18 mouse cellular contexts compared by ENCODE assay signal in the genomic region with DNA sequence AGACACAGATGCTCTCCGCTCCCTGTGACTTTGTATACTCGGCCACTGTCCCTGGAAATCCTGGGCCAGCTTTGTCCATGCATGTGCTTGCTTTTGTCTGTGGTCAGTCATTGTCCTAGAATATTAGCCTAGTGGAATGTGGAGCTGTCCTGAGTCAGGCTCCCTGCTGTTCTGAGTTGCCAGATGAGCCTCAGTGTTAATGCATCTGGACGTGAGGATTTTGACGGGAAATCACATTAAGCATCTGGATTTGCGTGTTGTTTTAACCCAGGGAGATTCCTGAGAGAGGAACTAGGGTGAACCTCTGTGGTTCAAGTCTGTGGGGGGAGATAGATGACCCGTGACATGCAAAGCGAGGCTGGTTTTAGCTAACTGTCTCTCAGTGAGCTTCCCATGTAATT. TPM values are rescaled to one million over a fixed set of nuclear protein-coding genes. Genes with fewer than 3 reads are reported as not detected.
DNase-seq lines count a peak whose midpoint lies in the region; ATAC-seq and TF ChIP-seq lines count a peak whose summit lies in the region.
"Had no signal": no experiment of that assay in that cellular context is flagged by ENCODE, and none has a peak within 500 bp of the region (broad histone marks: within the 10 kb centered on the region; RNA-seq: fewer than 3 reads in every experiment).

No protein-coding gene starts in this region.

- no peaks in the 10 kb centered on the region for H3K36me3 ChIP-seq in hindbrain, embryonic 10.5 days
- H3K36me3 ChIP-seq in hindbrain, postnatal 0 days (ENCODE audit: insufficient read depth, low read length) = no peaks in the 10 kb centered on the region
- no peaks in the 10 kb centered on the region for H3K36me3 ChIP-seq in neural tube, embryonic 11.5 days (ENCODE audit: control insufficient read depth, insufficient read depth, low read length)
- H3K36me3 ChIP-seq: hindbrain, embryonic 12.5 days; neural tube, embryonic 13.5 days had no signal

- no peak overlapping the region for H3K4me3 ChIP-seq in hindbrain, embryonic 10.5 days
- no peak overlapping the region for H3K4me3 ChIP-seq in hindbrain, postnatal 0 days (ENCODE audit: low read length)
- H3K4me3 ChIP-seq in neural tube, embryonic 11.5 days (ENCODE audit: low read depth, low read length) = no peak overlapping the region
- H3K4me3 ChIP-seq: hindbrain, embryonic 12.5 days; kidney, embryonic 15.5 days; limb, embryonic 10.5 days; neural tube, embryonic 13.5 days had no signal

- no peak overlapping the region for H3K9ac ChIP-seq in hindbrain, postnatal 0 days (replicated peaks; ENCODE audit: low read length)
- no peak overlapping the region for H3K9ac ChIP-seq in neural tube, embryonic 11.5 days (ENCODE audit: low read length)
- H3K9ac ChIP-seq: forebrain, postnatal 0 days; hindbrain, embryonic 12.5 days; kidney, embryonic 15.5 days; lung, embryonic 14.5 days; neural tube, embryonic 13.5 days had no signal

- H3K4me2 ChIP-seq in hindbrain, postnatal 0 days (ENCODE audit: low read depth, low read length) = no peak overlapping the region
- H3K4me2 ChIP-seq in neural tube, embryonic 11.5 days (ENCODE audit: low read depth) = no peak overlapping the region
- H3K4me2 ChIP-seq: hindbrain, embryonic 12.5 days; kidney, embryonic 15.5 days; liver, embryonic 11.5 days; lung, embryonic 14.5 days; neural tube, embryonic 13.5 days had no signal

- ATAC-seq in hindbrain, postnatal 0 days = no peak
- peak; percentile 63 for ATAC-seq in Patski
- ATAC-seq in neural tube, embryonic 11.5 days (ENCODE audit: insufficient read depth, low FRiP score, low TSS enrichment) = no peak
- ATAC-seq in monocyte, adult 5-6 weeks (replicated peaks; ENCODE audit: insufficient number of reproducible peaks, low FRiP score, low TSS enrichment, poor library complexity, severe bottlenecking) = no peak
- ATAC-seq: forebrain, postnatal 0 days had no signal

- WGBS in hindbrain, embryonic 10.5 days = 26% methylated on average over 7 of the region's 7 CpGs
- 32% methylated on average over 7 of the region's 7 CpGs for WGBS in hindbrain, postnatal 0 days
- WGBS in neural tube, embryonic 11.5 days = 27% methylated on average over 7 of the region's 7 CpGs

- POLR2A ChIA-PET in Patski (lab: Charles Lee) = no interaction called here

- TF ChIP-seq CTCF in hindbrain, postnatal 0 days (IDR thresholded peaks at IDR 0.05; ENCODE audit: low read depth) = no peak
- TF ChIP-seq CTCF in Patski (IDR thresholded peaks at IDR 0.05) = no peak

- H3K9me3 ChIP-seq in hindbrain, embryonic 10.5 days = no peaks in the 10 kb centered on the region
- H3K9me3 ChIP-seq in hindbrain, postnatal 0 days (ENCODE audit: low read length) = no peaks in the 10 kb centered on the region
- H3K9me3 ChIP-seq in neural tube, embryonic 11.5 days (ENCODE audit: control insufficient read depth, low read length) = no peaks in the 10 kb centered on the region
- H3K9me3 ChIP-seq: hindbrain, embryonic 12.5 days; kidney, embryonic 15.5 days; limb, embryonic 10.5 days; neural tube, embryonic 13.5 days had no signal

- peak; percentile 37 for DNase-seq in hindbrain, embryonic 10.5 days (ENCODE audit: low spot score)
- DNase-seq in hindbrain, postnatal 0 days (ENCODE audit: low spot score) = no peak
- DNase-seq in A20 (ENCODE audit: low read depth, low spot score) = peak; percentile 60
- no peak for DNase-seq in Patski (ENCODE audit: low read depth, low spot score)
- DNase-seq in neural tube, embryonic 11.5 days (ENCODE audit: low spot score) = peak; percentile 38
- no peak for DNase-seq in urinary bladder, adult 2 months (ENCODE audit: low spot score)
- DNase-seq: cerebellum, adult 9-10 months; forebrain, postnatal 0 days; lung, embryonic 14.5 days; lung, postnatal 4 days; midbrain, embryonic 14.5 days; thymus, postnatal 25 days had no signal

- peaks cover 57% of the 10 kb centered on the region for H3K4me1 ChIP-seq in hindbrain, embryonic 10.5 days (replicated peaks)
- no peaks in the 10 kb centered on the region for H3K4me1 ChIP-seq in hindbrain, postnatal 0 days (ENCODE audit: insufficient read depth, low read length)
- peaks cover 8% of the 10 kb centered on the region for H3K4me1 ChIP-seq in neural tube, embryonic 11.5 days (ENCODE audit: control insufficient read depth, insufficient read depth, low read length)

- in situ Hi-C loops in Patski (cut with MboI; ENCODE audit: low pct_unique_long_range_greater_than_20kb) = no loop called here

- H3K27me3 ChIP-seq in hindbrain, embryonic 10.5 days (ENCODE audit: insufficient read depth, poor library complexity, severe bottlenecking) = no peaks in the 10 kb centered on the region
- no peaks in the 10 kb centered on the region for H3K27me3 ChIP-seq in hindbrain, postnatal 0 days (ENCODE audit: insufficient read depth, low read length)
- H3K27me3 ChIP-seq in Patski = no peaks in the 10 kb centered on the region
- H3K27me3 ChIP-seq in neural tube, embryonic 11.5 days (ENCODE audit: control insufficient read depth, insufficient read depth, low read length) = no peaks in the 10 kb centered on the region
- H3K27me3 ChIP-seq: hindbrain, embryonic 12.5 days; kidney, embryonic 15.5 days; neural tube, embryonic 13.5 days had no signal

- CTCF ChIA-PET in Patski (lab: Charles Lee) = interaction anchor here (0.9 to 1.7 kb wide), 5 partner anchors 9 to 32 kb away, joined by 3 to 4 read pairs (median 3); no protein-coding TSS in a partner anchor

- H3K27ac ChIP-seq in hindbrain, embryonic 10.5 days = peak overlapping the region; percentile 76
- H3K27ac ChIP-seq in hindbrain, postnatal 0 days = no peak overlapping the region
- no peak overlapping the region for H3K27ac ChIP-seq in neural tube, embryonic 11.5 days (ENCODE audit: low read depth, low read length)
- H3K27ac ChIP-seq: hindbrain, embryonic 12.5 days; kidney, embryonic 15.5 days; limb, embryonic 10.5 days; neural tube, embryonic 13.5 days had no signal

RNA-seq across cellular contexts. Expression of a gene that starts 47.0 kb away (rescaled TPM):
- 43.9 and 49.3 TPM in 2 replicates for polyA plus RNA-seq in hindbrain, embryonic 10.5 days (2016; fragmentation: Nextera tagmentation; extraction: Ambion mirVana)
- 120 and 136 TPM in 2 replicates for total RNA-seq in hindbrain, postnatal 0 days (2014; rRNA removed)
- polyA plus RNA-seq in hindbrain, postnatal 0 days (2015; fragmentation: Nextera tagmentation; extraction: Ambion mirVana) = 51.9 and 56.7 TPM in 2 replicates
- polyA plus RNA-seq in Patski (2021) = 0.50 TPM
- polyA plus RNA-seq in neural tube, embryonic 11.5 days (2014; fragmentation: Nextera tagmentation; extraction: Ambion mirVana) = 53.1 and 54.3 TPM in 2 replicates
- polyA plus RNA-seq in urinary bladder, adult 2 months (2012; rRNA removed) = 111 and 143 TPM in 2 replicates
- 1.8 to 8.3 TPM (median 3.0 TPM) in 3 replicates for total RNA-seq in monocyte, adult 5-6 weeks (2017)

Comparison
In these comparisons a context has a peak if more than half of its experiments do, and no peak if none do; other contexts are left out.
1. DNase-seq: peak in hindbrain, embryonic 10.5 days (single experiment), A20 (single experiment) and neural tube, embryonic 11.5 days (single experiment); none in hindbrain, postnatal 0 days (single experiment), Patski (single experiment) and urinary bladder, adult 2 months (single experiment).
2. RNA of a gene that starts 47.0 kb away (polyA plus RNA-seq): 111 to 143 TPM in urinary bladder, adult 2 months, 51.9 to 56.7 TPM in hindbrain, postnatal 0 days, 53.1 to 54.3 TPM in neural tube, embryonic 11.5 days and 43.9 to 49.3 TPM in hindbrain, embryonic 10.5 days; 0.50 TPM in Patski (single experiment); every median in the first group is over 10 times any median in the second.